Mouse (Mus musculus): ENCODE data around the gene Fnbp1l. TPM values are rescaled to one million over a fixed set of nuclear protein-coding genes. Genes with fewer than 3 reads are reported as not detected.

The Fnbp1l gene
- polyA plus RNA-seq, 1 experiment, result 119 TPM

- Histone ChIP-seq H3K36me3 (ENCODE audit: control insufficient read depth, insufficient read depth, low read length, poor library complexity, severe bottlenecking) (no peaks in the 10 kb centered on the region; the same call in 1 of the 2 replicates), H3K27me3 (ENCODE audit: control insufficient read depth, insufficient read depth, low read length, poor library complexity, severe bottlenecking) (no peaks in the 10 kb centered on the region)
- TF ChIP-seq CTCF (IDR thresholded peaks at IDR 0.05; ENCODE audit: low read depth, low read length) (no peak), EP300 (IDR thresholded peaks at IDR 0.05; ENCODE audit: insufficient read depth, low read depth, low read length) (no peak), POLR2A (IDR thresholded peaks at IDR 0.05; ENCODE audit: insufficient read depth, low read length) (no peak)
These were observed 91.0 kb downstream of the Fnbp1l start for GRCm38 (mm10) chr3:122528477-122528876.

GRCm38 (mm10) chr3:122521294-122521693 is 98.2 kb downstream of the Fnbp1l start:
- H3K9me3 ChIP-seq (replicated peaks; ENCODE audit: control insufficient read depth, insufficient read depth, low read length, poor library complexity, severe bottlenecking), result no peaks in the 10 kb centered on the region
- no peak overlapping the region for H3K9ac ChIP-seq (ENCODE audit: low read depth, poor library complexity, severe bottlenecking)
- H3K4me3 ChIP-seq (ENCODE audit: low read depth, low read length), result no peak overlapping the region
- no peaks in the 10 kb centered on the region for H3K4me1 ChIP-seq (ENCODE audit: control insufficient read depth, insufficient read depth, low read length)
- no peak for TF ChIP-seq EP300 (IDR thresholded peaks at IDR 0.05; ENCODE audit: insufficient read depth, low read depth, low read length)
- TF ChIP-seq POLR2A (IDR thresholded peaks at IDR 0.05; ENCODE audit: insufficient read depth, low read length), result no peak
- no peak for TF ChIP-seq CTCF (IDR thresholded peaks at IDR 0.05; ENCODE audit: low read depth, low read length)
- no peak overlapping the region for H3K27ac ChIP-seq (ENCODE audit: insufficient read depth, low read length)
- no peaks in the 10 kb centered on the region for H3K36me3 ChIP-seq (ENCODE audit: control insufficient read depth, insufficient read depth, low read length, poor library complexity, severe bottlenecking)
- no peaks in the 10 kb centered on the region for H3K27me3 ChIP-seq (ENCODE audit: control insufficient read depth, insufficient read depth, low read length, poor library complexity, severe bottlenecking)

More at GRCm38 (mm10) chr3:122528477-122528876, 91.0 kb downstream of the Fnbp1l start:
- Histone ChIP-seq H3K9me3 (replicated peaks; ENCODE audit: control insufficient read depth, insufficient read depth, low read length, poor library complexity, severe bottlenecking) (peaks cover 8% of the 10 kb centered on the region; the same call in 1 of the 2 replicates), H3K4me3 (ENCODE audit: low read depth, low read length) (no peak overlapping the region), H3K9ac (ENCODE audit: low read depth, poor library complexity, severe bottlenecking) (no peak overlapping the region), H3K4me1 (ENCODE audit: control insufficient read depth, insufficient read depth, low read length) (no peaks in the 10 kb centered on the region), H3K27ac (ENCODE audit: insufficient read depth, low read length) (no peak overlapping the region)

- Histone ChIP-seq H3K27ac (ENCODE audit: insufficient read depth, low read length) (no peak overlapping the region), H3K4me3 (ENCODE audit: low read depth, low read length) (no peak overlapping the region), H3K27me3 (ENCODE audit: control insufficient read depth, insufficient read depth, low read length, poor library complexity, severe bottlenecking) (no peaks in the 10 kb centered on the region), H3K9me3 (replicated peaks; ENCODE audit: control insufficient read depth, insufficient read depth, low read length, poor library complexity, severe bottlenecking) (no peaks in the 10 kb centered on the region), H3K36me3 (ENCODE audit: control insufficient read depth, insufficient read depth, low read length, poor library complexity, severe bottlenecking) (no peaks in the 10 kb centered on the region), H3K4me1 (ENCODE audit: control insufficient read depth, insufficient read depth, low read length) (no peaks in the 10 kb centered on the region), H3K9ac (ENCODE audit: low read depth, poor library complexity, severe bottlenecking) (no peak overlapping the region)
- TF ChIP-seq POLR2A (IDR thresholded peaks at IDR 0.05; ENCODE audit: insufficient read depth, low read length) (no peak), EP300 (IDR thresholded peaks at IDR 0.05; ENCODE audit: insufficient read depth, low read depth, low read length) (no peak), CTCF (IDR thresholded peaks at IDR 0.05; ENCODE audit: low read depth, low read length) (no peak)
These were observed 98.6 kb downstream of the Fnbp1l start for GRCm38 (mm10) chr3:122520875-122521274.

GRCm38 (mm10) chr3:122520365-122520764 is 99.2 kb downstream of the Fnbp1l start:
- no peaks in the 10 kb centered on the region for H3K27me3 ChIP-seq (ENCODE audit: control insufficient read depth, insufficient read depth, low read length, poor library complexity, severe bottlenecking)
- TF ChIP-seq POLR2A (IDR thresholded peaks at IDR 0.05; ENCODE audit: insufficient read depth, low read length) (no peak), CTCF (IDR thresholded peaks at IDR 0.05; ENCODE audit: low read depth, low read length) (no peak), EP300 (IDR thresholded peaks at IDR 0.05; ENCODE audit: insufficient read depth, low read depth, low read length) (no peak)
- no peaks in the 10 kb centered on the region for H3K36me3 ChIP-seq (ENCODE audit: control insufficient read depth, insufficient read depth, low read length, poor library complexity, severe bottlenecking)
- H3K9ac ChIP-seq (ENCODE audit: low read depth, poor library complexity, severe bottlenecking), result no peak overlapping the region
- H3K4me3 ChIP-seq (ENCODE audit: low read depth, low read length), result no peak overlapping the region
- no peaks in the 10 kb centered on the region for H3K4me1 ChIP-seq (ENCODE audit: control insufficient read depth, insufficient read depth, low read length)
- no peak overlapping the region for H3K27ac ChIP-seq (ENCODE audit: insufficient read depth, low read length)
- H3K9me3 ChIP-seq (replicated peaks; ENCODE audit: control insufficient read depth, insufficient read depth, low read length, poor library complexity, severe bottlenecking), result no peaks in the 10 kb centered on the region

- Histone ChIP-seq H3K9ac (ENCODE audit: low read depth, poor library complexity, severe bottlenecking) (no peak overlapping the region), H3K4me3 (ENCODE audit: low read depth, low read length) (no peak overlapping the region), H3K27me3 (ENCODE audit: control insufficient read depth, insufficient read depth, low read length, poor library complexity, severe bottlenecking) (no peaks in the 10 kb centered on the region), H3K9me3 (replicated peaks; ENCODE audit: control insufficient read depth, insufficient read depth, low read length, poor library complexity, severe bottlenecking) (no peaks in the 10 kb centered on the region), H3K4me1 (ENCODE audit: control insufficient read depth, insufficient read depth, low read length) (no peaks in the 10 kb centered on the region), H3K27ac (ENCODE audit: insufficient read depth, low read length) (no peak overlapping the region), H3K36me3 (ENCODE audit: control insufficient read depth, insufficient read depth, low read length, poor library complexity, severe bottlenecking) (no peaks in the 10 kb centered on the region)
- no peak for TF ChIP-seq POLR2A (IDR thresholded peaks at IDR 0.05; ENCODE audit: insufficient read depth, low read length)
- TF ChIP-seq CTCF (IDR thresholded peaks at IDR 0.05; ENCODE audit: low read depth, low read length), result no peak
- TF ChIP-seq EP300 (IDR thresholded peaks at IDR 0.05; ENCODE audit: insufficient read depth, low read depth, low read length), result no peak
These were observed 100.4 kb downstream of the Fnbp1l start for GRCm38 (mm10) chr3:122519082-122519481.

- Histone ChIP-seq H3K9me3 (replicated peaks; ENCODE audit: control insufficient read depth, insufficient read depth, low read length, poor library complexity, severe bottlenecking) (no peaks in the 10 kb centered on the region), H3K36me3 (ENCODE audit: control insufficient read depth, insufficient read depth, low read length, poor library complexity, severe bottlenecking) (no peaks in the 10 kb centered on the region), H3K27me3 (ENCODE audit: control insufficient read depth, insufficient read depth, low read length, poor library complexity, severe bottlenecking) (no peaks in the 10 kb centered on the region), H3K4me3 (ENCODE audit: low read depth, low read length) (no peak overlapping the region), H3K4me1 (ENCODE audit: control insufficient read depth, insufficient read depth, low read length) (no peaks in the 10 kb centered on the region), H3K27ac (ENCODE audit: insufficient read depth, low read length) (no peak overlapping the region), H3K9ac (ENCODE audit: low read depth, poor library complexity, severe bottlenecking) (no peak overlapping the region)
- TF ChIP-seq CTCF (IDR thresholded peaks at IDR 0.05; ENCODE audit: low read depth, low read length) (no peak), POLR2A (IDR thresholded peaks at IDR 0.05; ENCODE audit: insufficient read depth, low read length) (no peak), EP300 (IDR thresholded peaks at IDR 0.05; ENCODE audit: insufficient read depth, low read depth, low read length) (no peak)
These were observed 101.2 kb downstream of the Fnbp1l start for GRCm38 (mm10) chr3:122518231-122518736.

Measured in ES-Bruce4 (cell line).